Mouse (Mus musculus): ENCODE data around the gene Zfp282.
"Not testable (repeated sequence)": the region's sequence is repeated elsewhere in the genome, so short reads cannot be mapped to it uniquely, and the experiment has no call there.

The Zfp282 gene

DNA sequence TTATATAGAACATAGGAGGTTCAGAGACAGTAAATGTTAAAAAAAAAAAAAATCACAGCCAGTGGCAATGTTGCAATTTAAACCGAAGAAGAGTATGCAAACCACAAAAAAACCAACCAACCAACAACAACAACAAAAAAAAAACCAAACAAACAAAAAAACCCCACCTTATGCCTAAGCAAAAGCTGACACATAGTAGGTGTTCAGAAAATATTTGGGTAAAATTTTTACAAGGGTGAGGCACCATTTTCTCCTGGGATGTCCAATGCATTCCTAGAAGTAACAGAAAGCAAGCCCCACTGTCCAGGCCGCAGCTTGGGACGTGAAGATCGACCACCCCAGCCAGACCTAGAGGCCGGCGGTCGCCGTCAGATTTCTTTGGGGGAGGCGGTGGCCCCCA lies at the start of gene Zfp282:
Zfp282 (plus strand) TSS at position 147 of the 400 bp plus-strand sequence.
- no peak for DNase-seq

DNA sequence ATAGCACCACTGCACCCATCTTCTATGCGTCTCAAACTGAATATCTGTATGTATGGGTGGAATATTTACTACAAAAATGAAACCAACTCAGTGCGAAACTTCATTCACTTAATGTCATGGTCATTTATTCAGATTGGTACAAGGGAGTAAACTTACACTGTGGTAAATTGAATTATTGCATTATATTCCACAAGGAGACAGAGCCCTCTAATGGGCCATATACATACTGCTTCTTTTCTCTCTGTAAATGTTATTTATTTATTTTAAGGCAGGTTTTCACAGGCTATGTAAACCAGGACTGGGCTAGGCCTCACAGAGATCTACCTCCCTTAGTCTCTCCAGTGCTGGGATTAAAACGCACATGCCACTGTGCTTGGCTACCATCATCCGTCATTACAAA lies 49.5 kb upstream of the Zfp282 start:
- DNase-seq, result no peak

DNA sequence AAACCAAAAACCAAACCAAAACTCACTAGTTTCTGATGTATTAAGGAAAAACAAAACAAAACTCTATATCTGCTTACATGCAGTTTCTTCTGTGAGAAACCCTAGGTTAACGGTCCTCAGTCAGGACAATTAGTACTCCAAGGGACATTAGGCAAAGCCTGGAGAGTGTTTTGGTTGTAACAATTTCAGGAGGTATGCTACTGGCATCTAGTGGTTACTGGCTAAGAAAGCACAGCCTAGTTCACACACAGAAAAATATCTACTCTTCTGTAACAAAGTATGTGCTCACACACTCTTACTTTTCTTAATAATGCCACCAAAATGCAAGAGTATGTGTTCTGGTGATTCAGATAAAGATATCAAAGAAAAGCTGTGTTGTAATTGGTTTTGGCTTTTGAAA lies 48.1 kb upstream of the Zfp282 start:
- no peak for DNase-seq

DNA sequence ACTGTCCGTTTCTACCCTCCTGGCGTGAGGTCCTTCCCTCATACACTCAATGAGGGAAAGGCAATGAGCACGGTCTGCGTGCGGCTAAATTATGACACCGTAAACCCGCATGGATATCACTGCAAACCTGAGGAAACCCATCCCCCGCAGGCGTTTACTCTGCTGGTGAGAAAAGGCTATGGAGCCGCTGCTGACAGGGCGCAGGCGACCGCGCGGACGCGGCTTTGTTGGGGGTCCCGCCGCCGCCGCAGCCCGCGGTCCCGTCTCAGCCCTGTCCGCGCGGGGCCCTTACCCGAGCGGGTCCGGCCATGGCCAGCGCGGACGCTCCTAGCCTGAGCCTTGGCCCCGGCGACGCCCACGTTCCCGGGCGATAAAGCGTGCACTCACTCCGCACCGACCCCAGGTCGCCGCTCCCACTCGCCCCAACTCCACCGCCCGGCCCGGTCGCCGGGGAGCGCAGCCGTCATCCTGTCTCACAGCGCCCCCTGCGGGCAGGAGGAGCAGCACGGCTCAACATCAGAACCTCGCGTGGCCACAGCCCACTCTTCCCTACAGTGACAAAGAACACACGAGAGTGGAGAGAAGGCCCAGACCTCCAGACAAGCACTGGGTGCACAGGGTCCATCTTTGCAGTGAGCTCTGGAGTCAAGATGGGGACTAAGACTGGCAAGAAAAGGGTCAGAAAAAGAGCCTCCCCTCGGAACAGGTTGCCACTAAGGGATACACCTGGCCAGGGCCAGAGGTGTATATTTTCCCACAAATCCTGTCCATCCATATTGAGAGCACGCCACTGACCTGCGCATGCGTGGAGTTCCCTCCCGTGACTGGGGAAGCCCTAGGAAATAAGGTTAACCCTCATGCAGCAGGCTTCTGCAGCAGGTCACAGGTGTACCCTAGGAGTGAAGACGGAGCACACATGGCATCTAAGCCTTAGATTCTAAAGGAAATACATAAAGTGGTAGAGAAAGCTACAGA lies 46.6 kb upstream of the Zfp282 start, which contains the start of gene Zfp786:
Zfp786 (minus strand) TSS at position 764 of the 975 bp plus-strand sequence.
- peak; percentile 87 to 93 for DNase-seq

DNA sequence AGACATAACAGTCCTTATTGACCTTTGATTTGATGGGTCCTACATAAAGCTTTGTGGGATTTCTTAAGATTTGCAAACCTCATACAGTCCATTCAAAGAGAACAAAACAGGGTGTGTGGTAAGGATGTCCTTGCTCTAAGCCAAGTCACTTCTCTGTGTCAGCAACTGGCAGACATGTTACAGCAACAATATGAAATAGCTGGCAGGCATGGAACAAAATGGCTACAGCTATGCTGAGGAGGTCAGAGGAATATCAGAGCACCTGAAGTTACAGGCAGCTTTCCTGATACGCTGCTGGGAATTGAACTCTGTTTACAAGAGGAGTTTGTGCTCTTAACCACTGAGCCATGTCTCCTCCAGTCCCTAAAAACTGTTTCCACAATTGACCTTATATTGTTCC lies 44.8 kb upstream of the Zfp282 start:
- DNase-seq, result no peak

DNA sequence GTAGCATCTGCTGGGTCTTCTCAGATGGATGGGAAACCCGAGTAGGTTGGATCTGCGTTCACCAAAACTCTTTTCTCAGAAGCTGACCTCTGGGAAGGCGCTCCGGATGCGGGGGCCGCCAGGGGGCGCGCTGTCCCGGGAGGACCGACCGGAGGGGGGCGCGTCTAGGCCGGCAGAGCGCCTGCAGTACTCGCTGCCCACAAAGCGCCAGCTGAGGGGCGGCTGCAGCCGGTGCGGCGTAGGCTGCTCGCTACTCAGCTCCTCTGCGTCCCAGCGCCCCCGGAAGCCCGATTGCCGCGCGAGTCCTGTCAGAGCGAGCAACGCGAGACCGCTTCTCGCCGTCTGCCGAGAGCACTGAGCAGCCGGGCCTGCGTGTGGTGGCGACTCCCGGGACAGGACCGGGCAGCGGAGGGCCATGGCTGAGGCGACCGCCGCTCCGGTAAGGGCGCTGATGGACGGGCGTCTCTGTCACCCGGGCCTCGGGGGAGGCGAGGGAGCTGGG lies 41.5 kb upstream of the Zfp282 start, which contains the start of gene Zfp398:
Zfp398 (plus strand) TSS at position 180 of the 502 bp plus-strand sequence.
- DNase-seq, result peak; percentile 94 to 95

DNA sequence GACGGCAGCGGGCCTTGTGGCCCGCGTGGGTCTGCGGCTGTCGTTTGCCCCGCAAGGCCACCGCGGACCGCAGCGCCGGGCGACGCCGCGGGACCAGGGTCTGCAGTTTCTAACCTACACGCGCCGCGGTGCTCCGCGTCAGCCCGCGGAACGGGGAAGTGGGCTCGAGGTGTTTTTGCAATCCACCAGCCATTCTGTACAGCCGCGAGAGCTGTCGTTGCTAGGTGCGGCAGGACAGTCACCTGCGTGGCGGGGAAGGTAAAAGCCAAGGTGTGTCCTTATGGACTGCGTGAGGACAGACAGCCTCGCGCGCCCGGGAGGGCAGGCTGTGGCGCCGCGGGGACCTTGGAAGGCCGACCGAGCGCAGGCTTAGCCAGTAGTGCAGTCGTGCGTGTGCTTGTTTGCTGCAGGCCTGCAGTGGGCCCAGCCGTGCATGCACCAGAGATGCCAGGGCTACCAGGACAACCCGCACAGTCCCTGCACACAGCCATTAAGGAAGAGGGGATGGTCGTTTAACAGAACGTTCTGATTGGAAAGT lies 41.0 kb upstream of the Zfp282 start:
- peak; percentile 39 to 62 for DNase-seq

DNA sequence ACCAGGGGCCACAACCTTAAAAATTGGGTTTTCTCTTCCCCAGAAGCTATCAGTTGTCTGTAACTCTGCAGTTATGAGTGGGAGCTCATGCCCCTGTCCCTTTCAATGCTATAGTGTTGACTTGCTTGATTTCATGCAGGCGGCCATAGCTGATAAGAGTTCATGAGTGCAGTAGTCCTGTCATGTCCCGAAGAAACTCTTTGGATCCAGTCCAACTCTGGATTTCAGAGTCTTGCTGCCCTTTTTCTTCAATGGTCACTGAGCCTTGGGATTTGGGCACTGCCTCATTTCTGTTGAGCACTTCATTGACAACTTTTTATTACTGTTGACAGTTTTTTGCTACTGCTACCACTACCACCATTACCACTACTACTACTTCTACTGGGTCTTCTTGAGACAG lies 39.4 kb upstream of the Zfp282 start:
- no peak for DNase-seq

DNA sequence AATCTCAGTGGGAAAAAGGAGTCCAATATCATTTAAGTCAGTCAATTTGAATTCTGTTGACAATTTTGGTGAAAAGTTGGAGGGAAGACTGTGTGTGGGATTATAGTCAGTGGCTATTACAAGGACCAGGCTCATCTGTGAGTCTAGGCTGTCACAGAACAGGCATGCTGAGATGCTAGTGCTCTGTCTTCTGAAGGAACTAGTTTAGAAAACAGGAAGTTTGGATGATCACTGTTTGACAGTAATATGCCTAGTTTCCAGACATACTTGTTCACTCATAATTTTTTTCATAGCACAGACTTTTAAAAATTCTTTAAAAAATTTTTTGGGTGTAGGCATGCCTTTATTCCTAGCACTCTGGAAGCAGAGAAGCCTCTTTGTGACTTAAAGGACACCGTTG lies 35.9 kb upstream of the Zfp282 start:
- DNase-seq, result no peak

DNA sequence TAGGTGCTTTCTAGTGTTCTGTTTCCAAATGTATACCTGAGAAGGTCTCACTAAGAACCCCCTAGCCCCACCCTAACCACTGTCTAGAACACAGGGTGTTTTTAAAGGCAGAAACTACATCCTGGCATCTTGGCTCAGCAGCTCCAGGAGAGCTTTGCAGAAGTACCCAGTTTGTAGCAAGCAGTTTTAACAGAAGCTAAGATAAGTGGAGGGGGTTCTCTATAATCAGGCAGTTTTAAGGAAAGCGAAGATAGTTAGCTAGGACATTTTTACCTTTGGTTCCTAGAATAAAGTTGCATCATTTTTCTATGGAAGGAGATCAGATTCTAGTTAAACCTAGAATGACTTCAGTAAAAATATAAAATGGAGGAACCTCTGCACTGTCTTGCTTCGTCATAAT lies 35.2 kb upstream of the Zfp282 start:
- no peak for DNase-seq

DNA sequence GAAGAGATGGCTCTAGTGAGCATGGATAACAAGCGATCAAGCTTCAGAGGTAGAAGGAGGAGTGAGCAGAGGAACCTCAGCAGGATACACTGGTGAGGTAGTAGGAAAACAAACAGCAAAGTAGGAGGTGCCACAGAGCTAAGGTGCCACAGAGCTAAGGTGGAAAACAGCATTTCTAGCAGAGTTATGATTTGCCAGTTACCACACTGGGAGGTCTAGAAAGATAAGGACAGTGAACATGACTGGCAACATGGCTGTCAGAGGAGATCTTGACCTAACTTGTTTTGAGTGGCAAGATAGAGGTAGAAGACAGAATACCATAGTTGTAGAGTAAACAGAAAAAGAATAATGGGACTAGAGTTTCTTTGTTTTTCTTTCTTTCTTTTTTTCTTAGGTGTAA lies 34.7 kb upstream of the Zfp282 start:
- no peak for DNase-seq

DNA sequence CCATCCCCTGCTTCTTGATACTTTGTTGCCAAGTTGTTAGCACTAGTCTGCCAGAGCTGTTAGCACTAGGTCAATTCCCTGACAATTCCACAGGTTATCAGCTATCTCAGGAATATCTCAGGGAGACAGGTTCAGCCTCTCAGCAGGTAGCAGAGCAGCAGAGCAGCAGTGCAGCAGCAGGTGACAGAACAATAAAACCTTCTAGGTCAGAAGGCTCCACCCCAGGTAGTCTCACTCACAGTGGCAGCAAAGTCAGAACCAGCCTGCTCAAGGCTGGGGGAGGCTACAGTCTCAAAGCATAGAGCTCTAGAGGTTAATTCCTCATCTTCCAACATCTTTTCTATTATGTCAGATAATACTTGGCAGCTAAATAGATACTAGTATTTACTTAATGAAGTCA lies 31.2 kb upstream of the Zfp282 start:
- DNase-seq, result no peak

DNA sequence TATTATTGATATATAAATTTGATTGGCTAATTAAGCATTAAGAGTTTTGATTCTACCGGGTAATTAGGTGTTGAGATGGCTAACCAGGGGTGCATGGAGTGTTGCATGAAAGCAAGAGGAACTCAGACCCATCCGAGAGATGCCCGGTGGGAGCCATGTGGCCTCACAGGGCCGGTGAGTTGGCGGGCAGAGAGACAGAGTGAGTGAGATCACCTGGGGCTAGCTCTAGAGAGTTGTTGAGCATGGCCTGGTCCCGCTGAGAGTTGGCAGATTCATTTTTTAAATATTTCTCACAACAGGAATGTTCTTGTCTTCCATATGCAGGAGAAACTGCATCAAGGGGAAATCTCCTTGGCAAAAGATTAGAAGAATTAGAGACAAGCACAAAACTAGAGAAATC lies 19.8 kb upstream of the Zfp282 start:
- DNase-seq, result no peak

DNA sequence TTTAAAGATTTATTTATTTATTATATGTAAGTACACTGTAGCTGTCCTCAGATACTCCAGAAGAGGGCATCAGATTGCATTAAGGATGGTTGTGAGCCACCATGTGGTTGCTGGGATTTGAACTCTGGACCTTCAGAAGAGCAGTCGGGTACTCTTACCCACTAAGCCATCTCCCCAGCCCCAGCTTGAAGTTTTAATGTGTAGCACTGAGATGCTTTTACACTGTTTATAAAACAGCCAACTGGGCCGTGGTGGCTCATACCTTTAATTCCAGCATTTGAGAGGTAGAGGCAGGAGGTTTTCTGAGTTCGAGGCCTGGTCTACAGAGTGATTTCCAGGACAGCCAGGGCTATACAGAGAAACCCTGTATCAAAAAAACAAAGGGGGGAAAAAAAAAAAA lies 19.3 kb upstream of the Zfp282 start:
- DNase-seq, result not testable (repeated sequence)

DNA sequence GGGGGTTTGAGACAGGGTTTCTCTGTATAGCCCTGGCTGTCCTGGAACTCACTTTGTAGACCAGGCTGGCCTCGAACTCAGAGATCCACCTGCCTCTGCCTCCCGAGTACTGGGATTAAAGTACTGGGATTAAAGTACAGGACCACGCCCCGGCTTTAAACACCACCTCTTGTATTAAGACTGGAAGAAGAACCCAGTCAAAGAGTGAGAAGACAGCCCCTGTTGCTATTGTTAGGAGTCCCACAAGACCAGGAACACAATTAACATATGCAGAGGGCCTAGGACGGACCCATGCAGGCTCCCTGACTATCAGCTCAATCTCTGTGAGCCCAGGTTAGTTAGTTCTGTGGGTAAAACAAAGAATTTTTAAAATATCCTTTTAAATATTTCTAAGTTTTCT lies 4.7 kb upstream of the Zfp282 start:
- DNase-seq, result no peak

DNA sequence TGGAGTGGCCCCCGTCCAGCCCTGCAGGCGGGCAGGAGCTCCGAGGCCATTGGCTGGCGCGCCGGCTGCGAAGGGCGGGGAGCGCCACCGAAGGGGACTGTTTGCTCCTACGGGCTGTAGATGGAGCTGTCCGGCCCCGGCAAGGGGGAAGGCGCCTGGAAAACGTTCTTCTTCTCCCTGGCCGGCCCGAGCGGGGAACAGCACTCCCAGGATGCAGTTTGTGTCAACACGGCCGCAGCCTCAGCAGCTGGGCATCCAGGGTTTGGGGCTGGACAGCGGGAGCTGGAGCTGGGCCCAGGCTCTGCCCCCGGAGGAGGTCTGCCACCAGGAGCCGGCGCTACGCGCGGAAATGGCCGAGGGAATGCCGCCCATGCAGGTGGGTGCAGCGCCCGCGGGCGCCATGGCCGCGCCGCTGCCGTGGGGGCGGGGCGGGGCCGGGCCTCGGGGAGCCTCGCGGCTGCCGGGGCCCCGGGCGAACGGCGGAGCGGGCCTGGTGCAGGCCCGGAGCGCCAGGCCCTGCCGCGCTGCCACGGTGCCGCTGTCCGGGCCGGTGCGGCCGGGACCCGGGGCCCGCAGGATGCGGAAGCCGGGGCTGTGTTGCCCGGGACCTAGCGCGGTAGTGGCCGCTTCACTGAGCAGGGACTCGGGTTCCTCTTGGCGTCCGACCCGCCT lies 593 bp downstream of the Zfp282 start:
- DNase-seq, result peak; percentile 92 to 95

DNA sequence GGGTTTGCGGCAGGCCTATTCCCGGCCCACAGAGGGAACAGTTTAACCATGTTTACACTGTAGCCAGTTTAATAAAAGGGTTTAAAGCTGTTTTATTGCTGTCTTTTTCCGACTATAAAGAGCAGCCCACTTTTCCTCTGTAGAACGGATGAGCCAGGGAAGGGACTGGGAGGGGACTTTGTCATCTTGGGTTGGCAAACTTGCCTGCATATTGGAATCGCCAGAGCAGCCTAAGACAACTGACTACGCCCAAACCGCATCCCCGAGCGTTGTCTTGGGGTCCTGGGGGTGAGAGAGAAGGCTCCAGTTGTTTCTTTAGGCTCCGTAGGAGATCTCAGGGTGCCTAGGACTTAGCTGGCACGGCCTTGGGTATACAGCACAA lies 1.1 kb downstream of the Zfp282 start:
- DNase-seq, result no peak

DNA sequence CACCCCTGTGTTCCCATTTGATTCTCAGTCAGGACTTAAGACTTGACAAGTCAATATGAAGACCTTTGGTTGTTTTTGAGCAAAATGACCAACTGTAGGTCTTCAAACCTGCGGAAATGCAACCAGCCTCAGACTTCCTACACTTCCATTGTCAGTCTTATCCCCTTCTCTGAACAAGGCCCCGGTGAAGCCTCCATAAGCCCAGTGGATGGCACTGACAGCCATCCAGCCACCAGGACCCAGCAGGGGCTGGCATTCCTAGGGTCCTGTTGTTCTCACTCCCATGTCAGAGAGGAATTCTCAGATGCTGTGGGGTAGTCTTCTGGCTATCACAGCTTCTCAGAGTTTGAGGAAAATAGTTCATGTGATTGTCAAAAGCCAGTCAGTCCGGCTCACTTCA lies 1.6 kb downstream of the Zfp282 start:
- DNase-seq, result no peak

DNA sequence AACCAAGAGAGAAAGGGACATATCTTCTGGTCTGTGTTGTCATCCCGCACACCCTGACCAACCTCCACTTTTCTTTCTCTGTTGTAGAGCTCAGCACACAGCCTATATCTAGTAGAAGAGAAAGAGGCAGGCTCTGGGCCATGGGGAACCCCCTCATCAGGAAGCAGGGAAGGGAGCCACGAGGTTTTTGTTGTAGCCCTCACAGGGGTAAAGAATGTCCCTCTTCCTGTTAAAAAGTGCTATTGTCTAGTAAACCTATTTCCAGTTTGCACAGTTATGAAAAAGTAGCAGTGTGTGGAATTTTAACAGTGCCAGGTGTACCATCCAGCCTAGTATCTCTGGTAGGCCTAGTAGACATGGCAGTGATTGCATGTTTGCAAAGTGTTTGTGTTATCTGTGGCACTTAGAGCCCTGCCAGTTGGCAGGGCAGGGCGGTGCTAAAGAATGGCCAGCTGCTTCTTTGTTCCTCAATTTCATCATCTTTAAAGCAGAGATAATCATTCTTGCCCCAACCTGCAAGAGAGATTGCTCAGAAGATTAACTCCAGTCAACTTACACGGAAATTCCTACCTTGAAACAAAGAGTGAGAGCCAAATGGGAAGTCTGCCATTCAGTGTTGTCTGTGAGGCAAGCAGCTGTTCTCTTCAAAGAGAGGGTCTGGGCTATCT lies 2.2 kb downstream of the Zfp282 start:
- DNase-seq, result no peak

DNA sequence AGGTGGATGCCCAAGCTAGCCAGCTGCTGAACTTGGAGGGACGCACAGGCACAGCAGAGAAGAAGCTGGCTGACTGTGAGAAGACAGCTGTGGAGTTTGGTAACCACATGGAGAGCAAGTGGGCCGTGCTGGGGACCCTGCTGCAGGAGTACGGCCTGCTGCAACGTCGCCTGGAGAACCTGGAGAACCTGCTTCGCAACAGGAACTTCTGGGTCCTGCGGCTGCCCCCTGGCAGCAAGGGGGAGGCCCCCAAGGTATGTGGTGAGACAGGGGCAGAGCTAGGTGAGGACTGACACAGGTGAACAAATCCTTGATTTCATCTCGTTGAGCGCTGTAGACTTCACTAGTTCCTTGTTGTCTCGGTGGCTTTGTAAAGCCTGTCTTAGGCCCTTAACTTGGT lies 3.2 kb downstream of the Zfp282 start:
- no peak for DNase-seq

DNA sequence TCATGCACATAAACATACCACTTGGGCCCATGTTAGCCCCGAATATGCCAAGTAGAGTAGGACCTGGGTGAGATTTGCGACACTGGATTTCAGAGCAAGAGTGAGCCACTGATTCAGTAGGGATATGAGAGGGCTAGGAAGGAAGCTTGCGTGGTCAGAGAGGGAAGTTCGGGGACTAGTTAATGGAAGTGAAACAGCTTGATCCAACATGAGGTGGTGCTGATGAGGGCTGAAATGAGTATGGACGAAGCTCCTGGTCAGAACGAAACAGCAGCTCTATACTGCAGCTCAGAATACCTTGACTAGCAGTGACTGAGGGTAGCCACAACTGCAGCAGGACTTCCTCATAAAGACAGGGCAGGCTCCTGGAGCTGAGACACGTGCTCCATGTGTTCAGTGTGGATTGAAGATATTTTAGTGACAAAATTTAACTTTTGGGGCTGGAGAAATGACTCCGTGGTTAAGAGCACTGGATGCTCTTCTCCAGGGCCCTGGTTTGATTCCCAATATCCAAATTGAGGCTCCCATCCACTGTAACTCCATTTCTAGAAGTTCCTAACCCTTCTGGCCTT lies 11.9 kb downstream of the Zfp282 start:
- no peak for DNase-seq

DNA sequence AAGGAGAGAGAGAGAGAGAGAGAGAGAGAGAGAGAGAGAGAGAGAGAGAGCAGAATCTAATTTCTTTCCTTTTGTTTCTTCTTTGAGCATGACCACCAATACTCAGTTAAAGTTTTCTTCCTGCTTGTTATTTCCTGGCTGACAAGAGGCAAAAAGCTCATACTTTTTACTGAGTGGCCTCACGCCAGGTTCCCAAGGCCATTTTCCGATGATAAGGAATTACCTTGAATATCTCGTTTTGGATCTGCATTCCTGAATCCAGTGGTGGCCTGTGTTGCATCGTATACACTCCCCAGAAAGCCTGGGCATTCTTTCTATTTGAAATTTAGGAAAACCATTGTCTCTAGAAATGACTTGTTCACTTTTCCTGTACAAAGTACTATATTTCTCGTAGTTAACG lies 22.4 kb downstream of the Zfp282 start:
- no peak for DNase-seq

DNA sequence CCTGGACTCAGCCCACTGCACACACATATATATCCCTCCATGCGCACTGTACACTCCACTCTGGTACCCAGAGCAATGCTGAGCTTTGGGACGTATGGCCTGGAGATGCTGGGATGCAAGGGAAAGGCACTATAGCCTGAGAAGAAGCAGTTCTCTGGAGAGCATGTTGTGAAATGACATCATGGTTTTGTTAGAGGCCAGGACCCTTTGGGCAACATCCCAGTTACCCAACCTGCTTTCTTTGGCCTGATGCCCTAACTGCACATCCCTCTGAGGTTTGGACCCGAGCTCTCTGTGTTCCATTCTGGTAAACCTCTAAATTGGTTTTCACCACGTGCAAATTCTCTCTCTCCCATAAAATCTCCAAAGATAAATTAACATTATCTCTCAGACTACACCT lies 26.6 kb downstream of the Zfp282 start:
- DNase-seq, result no peak
